Mouse (Mus musculus) adrenal gland, postnatal 4 days (tissue): ENCODE data around the gene Foxa1. TPM values are rescaled to one million over a fixed set of nuclear protein-coding genes. Genes with fewer than 3 reads are reported as not detected.

Experiments used
- DNase-seq, 2 experiments: peaks; one replicate each; pipeline ENCODE4 v3.0.0; 2021 to 2022; ENCODE audit warnings: low spot score in 2 of 2, mixed read lengths in 2 of 2
- total RNA-seq, 2 experiments: library from RNA; stranded (reverse); gene quantifications; 2 replicates each; pipeline ENCODE4 v1.2.3; 2021

The Foxa1 gene
- total RNA-seq, 2 experiments from 2014 or later = 0.45 TPM; not detected in 1

GRCm38 (mm10) chr12:57500246-57500645 lies 46.5 kb downstream of the Foxa1 start:
- no peak for DNase-seq

- no peak for DNase-seq
Observed at GRCm38 (mm10) chr12:57496347-57497119, 50.2 kb downstream of the Foxa1 start.

Other genes starting within 250 kb of the Foxa1 start
- not detected for gene Ttc6, start 17.2 kb upstream of the Foxa1 start, total RNA-seq